Mouse (Mus musculus) v-Abl transformed pro-B cells (cell line): ENCODE data around the gene Ptpn18.

Experiments used
- in situ Hi-C, 2 experiments: fragments of 400-800 bp; cut with MboI; formaldehyde crosslinking; loops; one replicate each; pipeline ENCODE4 v1.15.1; 2025; ENCODE audit not compliant: unreplicated experiment in 2 of 2

Gene Ptpn18

DNA sequence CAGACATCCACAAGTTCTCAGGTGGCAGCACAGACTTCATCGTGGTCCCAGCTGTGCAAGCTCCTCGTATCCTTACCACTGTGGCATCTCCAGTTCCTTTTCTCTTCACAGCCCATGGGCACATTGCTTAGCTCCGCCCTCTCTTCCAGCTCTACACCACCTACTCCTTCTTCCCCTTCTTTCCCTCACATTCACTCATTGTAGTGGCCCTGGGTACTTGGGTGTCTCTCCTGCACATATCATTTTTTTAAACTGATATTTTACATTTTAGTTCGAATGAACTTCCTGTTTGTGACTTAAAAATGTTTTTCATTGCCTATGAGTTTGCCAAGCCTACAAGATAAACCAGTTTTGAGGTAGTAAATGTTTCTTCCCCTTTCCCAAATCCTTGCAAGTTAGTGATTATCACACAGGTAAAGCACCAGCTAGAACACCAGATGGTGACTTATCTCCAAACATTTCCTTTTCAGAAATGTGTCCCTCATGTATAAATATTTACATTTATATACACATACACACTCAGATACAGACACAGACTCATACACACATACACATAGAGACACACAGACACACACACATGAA, 46.5 kb downstream of the Ptpn18 start:
- in situ Hi-C loops, result loop anchor here in 1 of 2 experiments (25.0 kb wide), 1 partner anchor 356 kb away; no protein-coding TSS in a partner anchor

DNA sequence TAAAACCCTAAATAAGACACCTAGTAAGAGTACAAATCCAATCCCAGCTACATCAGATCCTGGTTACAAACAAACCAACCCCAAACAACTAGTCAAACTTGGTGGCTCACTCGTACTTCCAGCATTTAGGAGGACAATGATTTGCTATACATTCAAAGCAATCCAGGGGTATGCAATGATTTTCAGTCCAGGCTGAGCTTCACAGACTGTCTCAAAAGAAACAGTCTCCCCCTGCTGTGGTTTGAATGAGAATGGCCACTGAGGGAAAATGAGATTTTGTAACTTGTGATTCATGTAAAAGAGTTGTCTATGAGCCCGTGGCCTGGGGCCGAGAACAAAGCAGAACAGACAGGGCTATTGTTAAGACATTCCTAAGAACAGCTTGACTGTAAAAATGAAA, 48.4 kb downstream of the Ptpn18 start:
- in situ Hi-C loops, result loop anchor here in 1 of 2 experiments (25.0 kb wide), 1 partner anchor 354 kb away; no protein-coding TSS in a partner anchor

GRCm38 (mm10) chr1:34510575-34510981, 51.0 kb downstream of the Ptpn18 start:
- in situ Hi-C loops, result loop anchor here (5.0 to 25.0 kb wide), 2 partner anchors 87 to 352 kb away; no protein-coding TSS in a partner anchor

GRCm38 (mm10) chr1:34511027-34511426, 51.5 kb downstream of the Ptpn18 start:
- in situ Hi-C loops, result loop anchor here (5.0 to 25.0 kb wide), 2 partner anchors 86 to 351 kb away; no protein-coding TSS in a partner anchor

- in situ Hi-C loops, result loop anchor here (5.0 to 25.0 kb wide), 2 partner anchors 84 to 349 kb away; no protein-coding TSS in a partner anchor
Measured at GRCm38 (mm10) chr1:34513068-34513467, 53.5 kb downstream of the Ptpn18 start.

GRCm38 (mm10) chr1:34516595-34516994, 57.0 kb downstream of the Ptpn18 start:
- in situ Hi-C loops, result loop anchor here in 1 of 2 experiments (25.0 kb wide), 1 partner anchor 346 kb away; no protein-coding TSS in a partner anchor

- in situ Hi-C loops, result loop anchor here in 1 of 2 experiments (25.0 kb wide), 1 partner anchor 345 kb away; no protein-coding TSS in a partner anchor
Measured at GRCm38 (mm10) chr1:34517297-34517696, 57.7 kb downstream of the Ptpn18 start.

GRCm38 (mm10) chr1:34517797-34518196, 58.2 kb downstream of the Ptpn18 start:
- in situ Hi-C loops, result loop anchor here in 1 of 2 experiments (25.0 kb wide), 1 partner anchor 345 kb away; no protein-coding TSS in a partner anchor

DNA sequence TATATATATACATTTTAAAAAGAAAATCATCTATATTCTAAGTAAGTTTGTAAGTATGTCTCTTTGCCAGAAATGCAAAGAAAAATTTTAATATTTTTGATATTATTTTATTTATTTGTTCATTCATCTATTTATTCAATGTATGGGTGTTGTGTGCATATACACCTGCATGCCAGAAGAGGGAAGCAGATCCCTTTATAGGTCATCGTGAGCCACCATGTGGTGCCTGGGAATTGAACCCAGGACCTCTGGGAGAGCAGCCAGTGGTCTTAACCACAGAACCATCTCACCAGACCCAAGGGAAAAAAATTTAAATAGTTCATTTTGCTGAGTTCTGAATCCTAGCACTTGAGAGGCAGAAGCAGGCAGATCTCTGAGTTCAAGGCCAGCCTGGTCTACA, 58.7 kb downstream of the Ptpn18 start:
- in situ Hi-C loops, result loop anchor here in 1 of 2 experiments (25.0 kb wide), 1 partner anchor 344 kb away; no protein-coding TSS in a partner anchor

DNA sequence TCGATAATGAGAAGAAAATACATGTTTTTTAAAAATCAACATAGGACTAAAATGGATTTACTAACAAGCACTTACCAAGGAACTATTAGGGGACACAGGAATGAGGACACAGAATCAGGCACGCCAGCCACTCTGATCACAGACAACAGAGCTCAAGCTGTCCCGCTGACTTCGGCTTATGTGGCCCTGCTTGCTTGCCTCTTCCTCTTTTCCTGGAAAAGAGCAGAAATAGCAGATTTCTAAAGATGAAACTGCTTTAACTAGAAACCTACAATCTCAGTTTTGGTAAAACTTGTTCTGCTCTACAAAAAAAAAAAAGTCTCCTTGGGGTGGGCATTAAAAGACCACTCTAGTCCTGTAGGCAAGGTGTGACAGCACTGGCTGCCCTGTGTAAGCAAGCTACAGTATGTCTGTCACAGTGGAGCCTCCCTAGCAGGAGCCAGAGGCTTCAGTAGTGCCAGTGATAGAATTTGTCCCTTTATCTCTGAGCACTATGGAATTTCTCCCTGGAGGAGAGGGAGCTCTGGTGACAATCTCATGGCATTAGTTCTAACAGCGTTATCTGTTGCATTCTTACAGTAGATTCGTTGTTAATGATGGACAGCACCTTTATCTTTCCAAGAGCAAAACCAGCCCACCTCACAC, 62.8 kb downstream of the Ptpn18 start:
- in situ Hi-C loops, result loop anchor here in 1 of 2 experiments (25.0 kb wide), 1 partner anchor 340 kb away; no protein-coding TSS in a partner anchor

DNA sequence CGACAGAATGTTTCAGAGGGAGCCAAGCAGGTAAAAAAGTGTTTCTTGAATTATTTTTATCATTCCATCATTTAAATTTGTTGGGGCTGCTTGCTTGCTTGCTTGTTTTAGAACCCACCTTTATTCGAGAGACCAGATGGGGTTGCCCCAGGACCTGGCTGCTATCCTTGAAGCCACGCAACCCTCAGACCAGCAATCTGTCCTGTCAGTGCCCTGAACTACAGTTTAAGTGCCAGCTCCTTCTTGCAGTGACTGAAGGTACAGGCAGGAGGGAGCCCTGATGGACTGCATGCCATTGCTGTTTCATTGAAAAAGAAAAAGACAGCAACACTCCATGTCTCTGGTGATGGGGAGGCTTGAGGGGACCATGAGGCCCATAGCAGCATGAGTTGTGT, 63.3 kb downstream of the Ptpn18 start:
- in situ Hi-C loops, result loop anchor here in 1 of 2 experiments (25.0 kb wide), 1 partner anchor 339 kb away; no protein-coding TSS in a partner anchor

- in situ Hi-C loops, result loop anchor here in 1 of 2 experiments (25.0 kb wide), 1 partner anchor 339 kb away; no protein-coding TSS in a partner anchor
Measured at GRCm38 (mm10) chr1:34523647-34524046, 64.1 kb downstream of the Ptpn18 start.
